Mouse (Mus musculus) testis, postnatal 10 days (tissue): ENCODE data around the gene Trappc11.
"Not testable (repeated sequence)": the region's sequence is repeated elsewhere in the genome, so short reads cannot be mapped to it uniquely, and the experiment has no call there.

Experiments
- DNase-seq: peaks from one replicate; pipeline ENCODE4 v3.0.0; 2021; ENCODE audit warnings: low spot score

Trappc11 gene

DNA sequence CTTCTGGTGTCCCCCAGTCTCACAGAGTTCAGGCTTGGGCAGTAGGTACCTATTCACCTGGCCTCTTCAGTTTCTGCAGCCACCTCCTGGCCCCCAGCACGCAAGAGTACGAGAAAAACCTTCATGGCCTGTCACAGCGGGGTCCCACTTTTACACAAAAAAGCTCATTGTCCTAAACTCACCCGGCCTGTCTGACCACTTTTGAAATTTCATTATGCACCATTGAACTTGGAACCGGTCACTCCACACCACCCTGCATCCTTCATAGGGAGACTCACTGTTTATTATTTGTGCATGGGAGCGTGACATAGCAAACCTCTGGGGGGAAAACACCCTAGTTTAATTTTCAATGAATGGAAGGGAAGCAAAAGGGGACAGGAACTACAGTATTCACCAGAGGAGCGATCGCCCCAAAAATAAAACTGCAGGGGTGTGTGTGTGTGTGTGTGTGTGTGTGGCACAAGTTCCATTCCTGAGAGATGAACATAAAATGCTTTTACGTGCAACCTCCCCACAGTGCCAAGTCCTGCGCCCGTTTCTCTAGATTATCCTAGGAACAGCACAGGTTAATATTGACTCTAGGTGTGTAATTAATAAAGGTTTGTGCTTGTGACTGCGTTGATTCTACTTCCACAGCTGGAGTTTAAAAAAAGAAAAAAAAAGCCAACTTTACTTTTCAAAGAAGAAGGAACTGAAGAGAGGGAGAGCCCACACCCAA is 50.8 kb downstream of the Trappc11 start:
- DNase-seq, result no peak

- DNase-seq, result no peak
Observed at GRCm38 (mm10) chr8:47480039-47480438, 53.2 kb downstream of the Trappc11 start.

GRCm38 (mm10) chr8:47461650-47462049 is 71.6 kb downstream of the Trappc11 start:
- DNase-seq, result no peak

- no peak for DNase-seq
Observed at GRCm38 (mm10) chr8:47459216-47459749, 74.0 kb downstream of the Trappc11 start.

DNA sequence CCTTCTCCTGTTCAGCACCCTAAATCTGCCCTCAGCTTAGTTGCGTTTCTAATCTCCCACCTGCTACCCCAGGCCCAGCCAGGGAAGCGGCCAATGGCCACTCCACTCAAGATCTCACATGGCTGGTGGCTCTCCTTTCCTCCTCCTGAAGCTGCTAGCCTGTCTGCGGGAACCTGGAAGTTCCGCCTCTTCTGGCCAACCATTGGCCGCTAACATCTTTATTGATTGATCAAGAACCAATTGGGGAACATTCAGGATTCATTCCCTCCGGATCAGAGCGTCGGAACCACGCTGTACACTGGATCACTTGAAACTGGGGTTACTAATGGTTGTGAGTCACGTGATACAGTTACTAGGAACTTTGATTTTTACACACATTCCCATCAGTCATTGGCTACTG is 74.7 kb downstream of the Trappc11 start:
- no peak for DNase-seq

GRCm38 (mm10) chr8:47449211-47449610 is 84.1 kb downstream of the Trappc11 start:
- DNase-seq, result not testable (repeated sequence)

GRCm38 (mm10) chr8:47446312-47447046 is 86.8 kb downstream of the Trappc11 start, which contains the start of gene Stox2:
Gene Stox2, minus strand, starts transcription at chr8:47446362.
- no peak for DNase-seq
